Mouse (Mus musculus): ENCODE measurements around the gene Trpt1. TPM values are rescaled to one million over a fixed set of nuclear protein-coding genes. Genes with fewer than 3 reads are reported as not detected.

The Trpt1 gene
- polyA plus RNA-seq, 1 experiment from 2014 or later, result 20.7 TPM

- TF ChIP-seq CTCF (IDR thresholded peaks at IDR 0.05), result no peak
- ChIA-PET CTCF (interaction anchor here (1.2 to 2.0 kb wide), 4 partner anchors 13 to 26 kb away, joined by 4 to 10 read pairs (median 5); partner anchors contain the start of genes Bad and Gpr137), POLR2A (interaction anchor here (2.6 to 5.0 kb wide), 3 partner anchors 9 to 22 kb away, joined by 12 to 75 read pairs (median 44); partner anchors contain the start of genes Bad, Gpr137, Plcb3 and Ppp1r14b)
- ATAC-seq (no peak), DNase-seq (ENCODE audit: low read depth, low spot score) (no peak)
- no peaks in the 10 kb centered on the region for H3K27me3 ChIP-seq
- in situ Hi-C loops (cut with MboI; ENCODE audit: low pct_unique_long_range_greater_than_20kb), result no loop called here
These were observed 41.9 kb upstream of the Trpt1 start for GRCm38 (mm10) chr19:6954046-6954445.

- ATAC-seq (no peak), DNase-seq (ENCODE audit: low read depth, low spot score) (no peak)
- ChIA-PET POLR2A (interaction anchor here (1.3 kb wide), 2 partner anchors 14 to 20 kb away, joined by 3 to 4 read pairs; partner anchors contain the start of genes Bad and Gpr137), CTCF (interaction anchor here (1.4 to 2.0 kb wide), 4 partner anchors 12 to 24 kb away, joined by 4 to 5 read pairs (median 5); partner anchors contain the start of genes Bad, Gpr137, Plcb3 and Ppp1r14b)
- in situ Hi-C loops (cut with MboI; ENCODE audit: low pct_unique_long_range_greater_than_20kb), result no loop called here
- no peak for TF ChIP-seq CTCF (IDR thresholded peaks at IDR 0.05)
- H3K27me3 ChIP-seq, result no peaks in the 10 kb centered on the region
These were observed 40.5 kb upstream of the Trpt1 start for GRCm38 (mm10) chr19:6955424-6955823.

GRCm38 (mm10) chr19:6956461-6956860 lies 39.5 kb upstream of the Trpt1 start:
- ATAC-seq, result no peak
- H3K27me3 ChIP-seq, result no peaks in the 10 kb centered on the region
- no peak for DNase-seq (ENCODE audit: low read depth, low spot score)
- CTCF ChIA-PET, result no interaction called here
- no peak for TF ChIP-seq CTCF (IDR thresholded peaks at IDR 0.05)
- in situ Hi-C loops (cut with MboI; ENCODE audit: low pct_unique_long_range_greater_than_20kb), result no loop called here
- POLR2A ChIA-PET, result interaction anchor here (1.2 to 1.3 kb wide), 2 partner anchors 14 to 15 kb away, joined by 3 to 4 read pairs; partner anchors contain the start of genes Bad and Gpr137

GRCm38 (mm10) chr19:6968491-6969271 lies 27.2 kb upstream of the Trpt1 start:
- in situ Hi-C loops (cut with MboI; ENCODE audit: low pct_unique_long_range_greater_than_20kb), result no loop called here
- no peak for TF ChIP-seq CTCF (IDR thresholded peaks at IDR 0.05)
- no peaks in the 10 kb centered on the region for H3K27me3 ChIP-seq
- ChIA-PET POLR2A (interaction anchor here (0.9 to 3.7 kb wide), 5 partner anchors 12 to 26 kb away, joined by 3 to 20 read pairs (median 6); partner anchors contain the start of genes Bad and Gpr137), CTCF (interaction anchor here (0.9 to 3.6 kb wide), 3 partner anchors 11 to 17 kb away, joined by 3 to 21 read pairs (median 10); no protein-coding TSS in a partner anchor)
- ATAC-seq (no peak), DNase-seq (ENCODE audit: low read depth, low spot score) (no peak)

- no peak for TF ChIP-seq CTCF (IDR thresholded peaks at IDR 0.05)
- in situ Hi-C loops (cut with MboI; ENCODE audit: low pct_unique_long_range_greater_than_20kb), result no loop called here
- no peaks in the 10 kb centered on the region for H3K27me3 ChIP-seq
- DNase-seq (ENCODE audit: low read depth, low spot score), result no peak
- ATAC-seq, result no peak
- ChIA-PET CTCF (interaction anchor here (1.1 to 3.6 kb wide), 5 partner anchors 10 to 45 kb away, joined by 6 to 21 read pairs (median 11); partner anchors contain the start of gene Fkbp2), POLR2A (interaction anchor here (0.9 to 3.7 kb wide), 4 partner anchors 12 to 26 kb away, joined by 3 to 20 read pairs (median 6); partner anchors contain the start of genes Bad and Gpr137)
These were observed 26.7 kb upstream of the Trpt1 start for GRCm38 (mm10) chr19:6969291-6969664.

GRCm38 (mm10) chr19:6969665-6970381 lies 26.1 kb upstream of the Trpt1 start:
- TF ChIP-seq CTCF (IDR thresholded peaks at IDR 0.05), result no peak
- no peak for DNase-seq (ENCODE audit: low read depth, low spot score)
- POLR2A ChIA-PET, result interaction anchor here (0.6 to 3.7 kb wide), 7 partner anchors 11 to 130 kb away, joined by 3 to 20 read pairs (median 4); partner anchors contain the start of genes Bad, Gpr137 and Rps6ka4
- peak; percentile 65 for ATAC-seq
- no peaks in the 10 kb centered on the region for H3K27me3 ChIP-seq
- CTCF ChIA-PET, result interaction anchor here (1.0 to 3.6 kb wide), 8 partner anchors 9 to 48 kb away, joined by 3 to 21 read pairs (median 8); partner anchors contain the start of gene Fkbp2
- in situ Hi-C loops (cut with MboI; ENCODE audit: low pct_unique_long_range_greater_than_20kb), result no loop called here

GRCm38 (mm10) chr19:6970460-6971085 lies 25.4 kb upstream of the Trpt1 start:
- ATAC-seq, result no peak
- no peaks in the 10 kb centered on the region for H3K27me3 ChIP-seq
- TF ChIP-seq CTCF (IDR thresholded peaks at IDR 0.05), result no peak
- ChIA-PET CTCF (interaction anchor here (1.0 to 3.6 kb wide), 8 partner anchors 9 to 48 kb away, joined by 3 to 21 read pairs (median 8); partner anchors contain the start of gene Fkbp2), POLR2A (interaction anchor here (0.6 to 3.7 kb wide), 7 partner anchors 14 to 130 kb away, joined by 3 to 20 read pairs (median 4); partner anchors contain the start of genes Bad, Gpr137 and Rps6ka4)
- DNase-seq (ENCODE audit: low read depth, low spot score), result no peak
- in situ Hi-C loops (cut with MboI; ENCODE audit: low pct_unique_long_range_greater_than_20kb), result no loop called here

- ChIA-PET CTCF (interaction anchor here (1.1 to 3.6 kb wide), 5 partner anchors 8 to 47 kb away, joined by 3 to 21 read pairs (median 4); no protein-coding TSS in a partner anchor), POLR2A (interaction anchor here (0.6 to 3.7 kb wide), 4 partner anchors 11 to 30 kb away, joined by 3 to 20 read pairs (median 5); partner anchors contain the start of genes Bad and Gpr137)
- ATAC-seq, result no peak
- DNase-seq (ENCODE audit: low read depth, low spot score), result no peak
- in situ Hi-C loops (cut with MboI; ENCODE audit: low pct_unique_long_range_greater_than_20kb), result no loop called here
- no peaks in the 10 kb centered on the region for H3K27me3 ChIP-seq
- TF ChIP-seq CTCF (IDR thresholded peaks at IDR 0.05), result no peak
These were observed 24.3 kb upstream of the Trpt1 start for GRCm38 (mm10) chr19:6971644-6972043.

- ChIA-PET POLR2A (interaction anchor here (0.8 to 3.7 kb wide), 3 partner anchors 15 to 31 kb away, joined by 3 to 20 read pairs (median 3); partner anchors contain the start of gene Bad), CTCF (interaction anchor here (1.1 to 1.4 kb wide), 3 partner anchors 7 to 22 kb away, joined by 3 to 4 read pairs (median 4); no protein-coding TSS in a partner anchor)
- no peak for DNase-seq (ENCODE audit: low read depth, low spot score)
- in situ Hi-C loops (cut with MboI; ENCODE audit: low pct_unique_long_range_greater_than_20kb), result no loop called here
- no peaks in the 10 kb centered on the region for H3K27me3 ChIP-seq
- no peak for ATAC-seq
- TF ChIP-seq CTCF (IDR thresholded peaks at IDR 0.05), result no peak
These were observed 23.5 kb upstream of the Trpt1 start for GRCm38 (mm10) chr19:6972247-6972917.
